Mouse (Mus musculus) lung, postnatal 36 days (tissue): ENCODE data around the gene Dst.

Source experiments
- DNase-seq: peaks from one replicate; pipeline ENCODE4 v3.0.0; 2022; ENCODE audit warnings: mixed read lengths

The Dst gene

DNA sequence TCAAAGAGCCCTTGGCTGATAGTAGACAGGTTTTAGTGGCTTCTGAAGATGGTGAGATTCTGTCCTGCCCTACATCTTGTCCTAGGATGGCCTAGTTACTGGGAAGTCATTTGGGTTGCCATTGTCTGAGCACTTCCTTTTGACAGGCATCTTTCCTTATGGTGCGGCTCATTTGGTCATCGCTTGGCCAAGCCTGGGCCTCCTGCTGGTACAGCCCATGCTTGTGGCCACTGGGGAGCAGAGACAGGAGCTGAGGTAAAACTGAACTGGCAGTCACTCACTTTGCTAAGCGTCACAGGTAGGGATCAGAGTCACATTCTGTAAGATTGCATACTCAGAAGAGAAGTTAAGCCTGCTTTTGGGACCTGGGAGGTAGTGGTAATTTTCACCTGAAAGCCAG is 24.2 kb downstream of the Dst start:
- no peak for DNase-seq

DNA sequence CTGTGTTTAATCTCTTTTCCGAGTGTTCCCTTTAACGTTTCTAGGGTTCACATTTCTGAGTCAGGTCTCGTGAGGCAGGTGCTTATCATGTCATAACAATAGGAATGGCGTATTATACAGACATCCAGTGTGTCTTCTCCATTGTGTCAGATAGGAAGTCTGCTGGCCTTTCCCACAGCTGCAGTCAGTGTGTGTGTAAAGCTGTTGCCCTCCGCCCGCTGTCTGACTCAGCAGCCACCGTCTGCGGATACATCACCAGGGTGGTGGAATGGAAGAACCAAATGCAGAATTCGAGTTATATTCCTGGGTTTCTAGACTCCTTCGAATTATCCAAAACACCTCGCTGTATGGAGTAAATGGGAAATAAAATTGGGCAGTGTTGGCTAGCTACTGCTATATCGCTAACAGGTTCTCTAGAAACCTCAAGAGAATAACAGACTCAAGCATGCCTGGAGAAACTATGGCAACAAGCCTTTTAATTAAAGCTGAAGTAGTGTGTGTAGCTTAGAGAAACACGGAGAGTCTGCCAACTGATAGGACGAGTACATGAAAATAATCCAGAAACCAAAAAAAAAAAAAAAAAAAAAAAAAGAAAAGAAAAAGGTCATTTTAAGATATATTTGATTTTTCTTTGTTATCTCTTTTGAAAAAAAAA is 24.9 kb downstream of the Dst start:
- no peak for DNase-seq

DNA sequence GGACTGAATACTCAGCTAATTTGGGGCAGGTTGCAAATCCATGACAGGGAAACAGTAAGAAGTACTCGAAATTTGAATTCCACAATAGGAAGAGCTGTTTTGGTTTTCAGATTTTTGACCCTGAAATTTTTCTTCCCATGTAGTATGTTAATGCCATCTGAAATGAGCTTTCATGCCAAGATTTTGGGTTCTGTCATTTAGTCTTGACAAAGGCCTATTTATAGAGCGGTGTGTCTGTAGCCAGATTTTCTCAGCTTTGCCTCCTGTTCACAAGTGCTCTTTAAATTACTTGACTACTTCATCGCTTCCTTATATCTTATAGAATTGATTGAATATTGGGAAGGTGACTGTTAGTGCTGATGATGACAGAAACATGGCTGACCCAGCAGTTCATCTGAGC is 27.9 kb downstream of the Dst start:
- no peak for DNase-seq

DNA sequence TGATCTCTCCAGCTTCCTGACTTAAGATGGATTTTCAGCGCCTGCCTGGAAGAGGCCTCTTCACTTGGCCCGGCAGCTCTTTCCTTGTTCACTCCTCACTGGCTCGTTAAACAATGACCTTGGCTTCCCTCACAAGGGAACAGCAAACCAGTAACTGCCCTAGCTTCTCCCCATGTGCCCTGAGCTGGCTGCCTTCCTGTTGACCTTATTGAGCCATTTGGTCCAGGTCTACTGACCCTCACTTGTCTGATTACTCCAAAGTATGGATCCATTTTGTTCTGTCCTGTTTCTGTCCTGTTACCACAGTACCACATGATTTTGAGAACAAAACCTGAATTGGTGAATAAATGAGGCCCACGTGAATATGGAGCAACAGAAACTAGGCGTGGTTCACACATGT is 31.8 kb downstream of the Dst start:
- no peak for DNase-seq

DNA sequence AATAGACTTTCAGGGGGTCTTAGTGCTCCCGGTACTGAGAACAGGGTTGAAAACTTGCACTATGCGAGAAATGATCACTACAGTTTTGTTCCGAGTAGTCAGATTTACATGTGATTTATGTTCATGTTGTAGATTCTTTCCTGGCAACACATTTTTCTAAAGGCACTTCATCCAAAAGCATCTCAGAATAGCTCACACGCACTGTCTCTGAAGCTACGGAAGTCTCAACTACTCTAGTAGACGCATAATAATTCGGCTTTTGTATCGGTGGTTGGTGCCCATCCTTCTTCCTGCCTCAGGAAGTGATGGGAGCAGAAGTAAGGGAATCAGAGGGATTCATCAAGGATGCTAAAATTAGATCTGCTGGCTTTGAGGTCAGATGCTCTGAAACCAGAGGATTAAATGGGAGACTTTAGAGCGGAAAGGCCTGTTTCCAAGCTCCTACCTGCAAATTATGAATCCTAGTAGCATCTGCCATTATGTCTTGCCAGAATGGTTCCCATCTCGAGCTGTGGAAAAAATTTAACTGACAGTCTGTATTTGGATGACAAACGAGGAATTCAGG is 32.4 kb downstream of the Dst start:
- DNase-seq: no peak

DNA sequence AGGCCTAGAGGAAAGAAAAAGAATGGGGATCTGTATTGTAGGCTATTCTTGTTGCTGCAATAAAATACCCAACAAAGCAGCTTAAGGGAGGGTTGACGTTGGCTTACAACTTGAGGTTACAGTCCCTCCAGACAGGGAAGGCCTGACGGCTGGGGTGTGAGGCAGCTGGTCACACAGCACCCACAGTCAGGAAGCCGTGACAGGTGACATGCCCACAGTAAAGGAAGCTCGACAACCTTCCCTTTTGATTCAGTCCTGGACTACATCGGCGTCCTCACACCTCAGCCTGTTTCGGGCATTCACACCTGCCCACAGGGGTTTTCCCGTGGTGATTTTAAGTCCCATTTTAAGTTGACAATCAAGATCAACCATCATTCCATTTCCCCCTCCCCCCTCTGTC is 34.6 kb downstream of the Dst start:
- DNase-seq: no peak

DNA sequence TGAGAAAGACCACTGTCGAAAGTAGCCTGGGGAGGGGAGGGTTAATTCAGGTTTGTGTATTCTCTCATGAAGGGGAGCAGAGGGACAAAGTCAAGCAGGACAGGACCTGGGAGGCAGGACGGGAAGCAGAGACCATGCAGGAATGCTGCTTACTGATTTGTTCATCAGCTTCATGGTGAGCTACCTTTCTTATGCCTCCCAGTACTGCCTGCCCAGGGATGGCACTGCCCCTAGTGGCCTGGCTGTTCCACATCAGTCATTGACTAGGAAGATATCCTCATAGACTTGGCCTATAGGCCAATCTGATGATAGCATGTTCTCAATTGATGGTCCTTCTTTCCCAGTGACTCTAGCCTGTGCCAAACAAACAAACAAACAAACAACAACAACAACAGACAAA is 35.9 kb downstream of the Dst start:
- no peak for DNase-seq

DNA sequence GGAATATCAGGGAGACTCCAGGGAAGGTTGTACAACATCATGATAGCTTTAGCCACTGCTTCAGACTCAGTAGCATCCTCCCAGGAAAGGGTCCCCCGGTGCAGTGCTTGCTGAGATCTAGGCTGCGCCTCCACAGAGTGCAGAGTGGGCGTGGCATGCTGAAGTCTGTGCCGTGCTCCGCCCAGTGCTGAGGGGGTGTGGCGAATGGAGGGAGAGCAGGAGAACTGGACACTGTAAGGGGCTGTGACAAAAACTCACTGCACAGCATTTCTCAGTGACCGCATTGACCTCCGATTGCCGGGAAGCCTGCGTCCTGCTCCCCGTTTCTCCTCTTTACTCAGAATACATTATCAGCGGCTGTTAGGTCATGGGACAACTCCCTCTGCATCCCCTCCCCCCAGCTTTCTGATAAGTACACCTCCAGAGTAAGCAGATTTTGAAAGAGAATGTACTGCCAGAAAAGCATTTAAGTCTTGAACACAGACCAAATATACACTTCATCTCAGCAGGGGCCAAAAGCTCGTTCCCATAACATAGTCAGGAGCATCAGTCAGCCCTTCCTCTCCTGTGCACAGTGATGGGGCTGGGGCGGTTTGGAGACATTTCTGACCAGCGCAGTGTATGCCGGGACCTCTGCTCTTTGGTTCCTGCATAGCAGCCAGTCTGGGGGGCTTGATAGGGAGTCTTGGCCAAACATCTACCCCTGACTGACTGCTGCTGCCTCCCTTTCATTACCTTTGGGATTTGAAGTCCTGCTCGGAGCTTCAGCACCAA is 37.1 kb downstream of the Dst start:
- DNase-seq: peak; percentile 74

DNA sequence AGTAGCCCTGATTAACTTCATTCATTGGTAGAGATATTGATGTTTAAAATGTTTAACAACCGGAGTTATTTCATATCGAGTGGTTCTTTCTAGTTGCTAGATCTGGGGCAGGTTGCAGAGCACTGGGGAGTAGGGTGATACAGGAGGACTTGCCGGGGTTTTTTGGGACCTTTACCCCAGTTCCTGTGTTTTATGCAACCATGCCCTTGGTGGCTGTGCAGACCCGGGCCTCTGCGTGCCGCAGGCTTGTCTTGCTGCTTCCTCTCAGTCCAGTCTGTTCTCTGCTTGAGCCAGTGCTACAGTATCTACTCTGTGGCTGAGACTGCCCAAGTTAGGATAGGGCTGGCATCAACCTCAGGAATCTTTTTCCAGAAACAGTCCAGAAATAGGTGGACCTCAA is 37.7 kb downstream of the Dst start:
- no peak for DNase-seq

DNA sequence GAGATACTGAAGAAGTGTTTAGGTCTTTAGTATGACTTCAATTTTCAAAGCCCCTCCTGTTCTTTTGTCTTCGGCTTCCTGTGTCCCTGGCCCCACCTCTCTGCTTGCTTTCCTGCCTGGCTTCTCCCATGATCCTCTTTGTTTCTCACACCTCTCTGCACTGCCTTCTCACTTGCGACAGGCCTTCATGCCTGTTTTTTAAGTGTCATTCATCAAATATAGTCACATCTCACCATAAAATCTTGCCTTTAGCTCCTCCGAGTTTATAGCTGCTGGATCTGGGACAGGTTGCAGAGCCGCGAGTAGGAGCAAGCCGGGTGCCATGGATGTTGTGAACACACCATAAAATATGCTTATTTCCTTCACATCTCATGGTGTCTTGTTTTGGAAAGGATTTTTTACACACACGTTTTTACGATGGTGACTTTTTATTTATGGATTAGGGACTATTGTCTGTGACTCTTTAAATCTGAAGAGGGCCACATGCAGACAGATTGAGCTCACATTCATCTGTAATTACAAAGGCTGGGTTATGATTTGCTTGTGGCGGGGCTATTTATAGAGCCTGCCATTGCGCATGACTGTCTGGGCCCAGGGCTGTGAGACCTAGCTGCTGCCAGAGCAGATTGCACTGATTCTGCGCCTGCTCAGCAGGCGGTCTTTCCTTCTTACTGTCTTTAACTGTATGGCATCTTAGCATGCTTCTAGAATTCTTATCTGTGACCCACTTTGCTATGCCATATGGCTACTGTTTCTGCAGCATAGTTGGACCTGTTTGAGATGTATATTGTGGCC is 38.8 kb downstream of the Dst start:
- no peak for DNase-seq

DNA sequence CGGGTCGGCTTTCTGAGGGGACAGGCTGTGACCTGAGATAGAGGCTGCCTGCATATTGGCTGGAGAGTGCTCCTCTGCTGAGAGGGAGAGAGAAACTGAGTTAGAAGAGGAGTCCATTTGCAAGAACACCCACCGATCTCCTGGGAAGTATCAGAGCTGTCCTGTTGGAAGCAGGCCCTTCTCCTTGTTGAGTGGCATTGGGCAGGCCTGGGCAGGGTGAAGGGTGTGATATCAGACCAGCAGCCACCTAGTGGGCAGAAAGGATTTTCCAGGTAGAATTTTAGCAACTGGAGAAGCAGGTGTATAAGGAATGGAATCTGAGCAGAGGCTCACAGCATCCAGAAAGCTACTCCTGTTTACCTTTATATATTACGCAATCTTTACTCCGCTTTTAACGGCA is 39.8 kb downstream of the Dst start:
- peak; percentile 43 for DNase-seq

DNA sequence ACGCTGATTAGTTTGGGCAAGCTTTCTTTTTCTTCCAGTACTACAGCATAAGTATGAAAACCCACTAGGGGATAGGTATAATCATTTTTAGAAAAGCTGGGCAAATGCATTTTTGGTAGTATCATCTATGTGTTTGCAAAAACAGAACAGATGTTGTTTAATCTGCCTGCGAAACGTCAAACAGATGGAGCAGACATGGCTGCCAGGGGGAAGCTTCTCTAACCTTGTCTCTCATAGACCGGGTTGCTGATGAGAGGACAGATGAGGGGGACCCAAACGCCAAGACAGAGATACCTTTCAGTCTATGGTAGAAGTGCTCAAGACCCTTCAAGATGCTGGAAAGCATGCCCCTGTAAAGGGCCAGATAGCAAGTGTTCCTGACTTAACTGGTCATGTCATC is 40.5 kb downstream of the Dst start:
- DNase-seq: no peak

DNA sequence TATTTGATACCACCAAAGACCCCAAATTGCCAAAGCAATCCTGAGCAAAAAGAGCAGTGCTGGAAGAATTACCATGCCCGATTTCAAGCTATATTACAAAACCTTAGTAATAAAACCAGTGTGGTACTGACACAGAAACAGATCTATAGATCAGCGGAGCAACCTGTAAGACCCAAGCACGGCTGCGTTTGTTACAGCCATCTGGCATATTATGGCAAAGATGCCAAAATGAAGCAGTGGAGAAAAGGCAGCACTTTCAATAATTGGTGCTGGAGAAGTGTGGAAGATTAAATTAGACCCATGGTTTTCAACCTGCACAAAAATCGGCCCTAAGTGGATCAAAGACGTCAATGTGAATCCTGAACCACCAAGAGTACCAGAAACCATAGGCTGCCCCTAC is 47.6 kb downstream of the Dst start:
- no peak for DNase-seq

DNA sequence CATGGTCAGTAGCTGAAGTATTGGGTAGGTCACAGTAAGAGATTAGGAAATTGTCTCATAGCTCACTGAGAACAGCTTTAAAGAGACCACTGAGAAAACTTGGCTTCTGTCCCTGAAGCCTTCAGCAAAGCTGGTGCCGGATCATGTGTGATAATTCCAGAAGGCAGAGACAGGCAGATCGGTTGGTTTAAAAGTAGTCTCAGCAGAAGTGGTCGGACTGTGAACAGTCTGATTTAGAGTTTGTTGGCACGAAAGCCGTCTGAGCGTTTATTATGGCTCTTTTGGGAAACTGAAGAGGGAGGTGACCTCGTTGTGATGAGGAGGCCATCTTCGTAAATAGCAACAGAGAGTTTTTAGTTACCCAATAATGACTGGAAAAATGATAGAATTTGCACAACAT is 52.4 kb downstream of the Dst start:
- DNase-seq: no peak

DNA sequence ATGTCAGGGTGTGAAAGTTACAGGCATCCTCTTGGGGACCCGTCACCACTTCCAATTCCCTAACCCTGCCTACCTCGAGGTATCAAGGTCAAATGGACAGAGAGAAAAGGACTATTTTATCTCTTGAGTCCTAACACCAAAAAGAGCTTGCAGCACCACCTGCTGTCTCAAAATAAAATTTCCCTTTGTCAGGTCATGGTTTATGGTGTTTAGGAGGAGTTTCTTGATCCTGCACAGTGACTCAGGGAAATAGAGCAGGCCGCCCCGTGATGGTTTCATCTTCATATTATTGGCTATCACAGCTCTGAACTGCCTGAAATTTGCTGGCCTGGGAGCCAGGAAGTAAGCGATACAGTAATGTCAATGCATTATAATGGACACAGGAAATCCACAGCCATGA is 56.6 kb downstream of the Dst start:
- peak; percentile 56 for DNase-seq

DNA sequence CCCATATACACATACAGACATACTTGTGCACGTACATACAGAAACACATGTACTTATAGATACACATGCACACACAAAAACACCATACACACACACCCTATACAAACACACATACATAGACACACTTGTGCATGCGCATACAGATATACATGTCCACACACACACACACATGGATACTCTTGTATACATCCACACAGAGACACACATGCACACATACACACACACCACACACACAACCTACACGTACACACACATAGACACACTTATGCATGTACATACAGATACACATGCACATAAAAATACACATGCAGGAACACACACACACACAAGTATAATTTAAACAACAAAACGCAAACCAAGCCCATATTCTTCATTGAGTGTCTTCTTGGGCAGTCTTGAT is 57.8 kb downstream of the Dst start:
- DNase-seq: no peak

DNA sequence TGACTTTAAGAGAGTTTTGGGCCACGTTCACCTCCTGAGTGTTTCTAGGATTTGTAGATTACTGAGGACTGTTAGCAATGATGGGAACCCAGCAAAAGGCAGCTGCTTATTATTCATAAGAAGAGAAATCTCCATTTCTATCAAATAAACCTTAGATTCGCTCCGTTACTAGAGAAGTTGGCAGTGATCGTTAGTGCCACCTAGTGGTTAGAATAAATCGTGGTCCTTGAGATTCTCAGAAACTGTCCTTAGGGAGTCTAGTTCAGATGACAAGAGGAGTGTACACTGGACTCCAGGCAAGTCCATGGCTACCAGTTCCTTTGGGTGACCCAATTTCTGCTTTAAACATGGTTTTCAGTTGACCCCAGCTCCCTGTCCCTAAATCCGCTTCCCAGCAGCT is 58.3 kb downstream of the Dst start:
- DNase-seq: peak; percentile 61

DNA sequence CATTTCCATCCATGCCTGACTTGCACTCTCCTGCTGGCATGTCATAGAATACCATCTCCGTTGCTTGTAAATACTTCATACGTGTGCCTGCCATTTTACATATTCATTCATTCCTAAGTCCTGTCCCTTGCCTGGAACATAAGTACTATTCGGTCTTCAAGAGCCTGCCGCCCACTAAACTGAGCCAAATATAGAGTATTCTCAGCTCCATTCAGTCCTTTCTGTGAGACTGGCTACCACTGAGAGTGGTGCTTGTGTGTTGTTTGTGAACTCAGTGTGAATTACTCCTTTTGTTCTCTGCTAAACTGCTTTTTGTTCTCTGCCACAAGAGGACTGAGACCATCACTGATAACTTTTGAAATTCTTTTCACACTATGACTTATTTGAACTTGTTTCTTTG is 59.2 kb downstream of the Dst start:
- no peak for DNase-seq

DNA sequence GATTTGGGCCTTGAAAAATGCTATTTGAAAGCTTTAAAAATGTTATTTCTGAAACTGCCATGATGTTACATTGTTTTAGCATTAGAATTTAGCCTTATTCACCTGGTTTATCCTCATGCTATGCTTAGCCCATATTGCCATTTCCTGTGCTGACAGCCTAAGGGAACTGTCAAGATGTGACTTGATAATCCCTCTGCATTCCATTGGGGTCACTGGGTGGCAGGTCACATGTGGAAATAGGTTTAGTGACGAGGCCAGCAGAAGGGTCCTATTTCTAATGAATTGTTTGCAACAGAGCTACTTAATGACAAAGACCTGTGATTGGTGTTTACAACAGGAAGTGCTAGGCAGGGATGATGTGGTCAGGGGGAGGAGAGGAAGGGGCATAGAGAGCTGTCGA is 61.9 kb downstream of the Dst start:
- no peak for DNase-seq

DNA sequence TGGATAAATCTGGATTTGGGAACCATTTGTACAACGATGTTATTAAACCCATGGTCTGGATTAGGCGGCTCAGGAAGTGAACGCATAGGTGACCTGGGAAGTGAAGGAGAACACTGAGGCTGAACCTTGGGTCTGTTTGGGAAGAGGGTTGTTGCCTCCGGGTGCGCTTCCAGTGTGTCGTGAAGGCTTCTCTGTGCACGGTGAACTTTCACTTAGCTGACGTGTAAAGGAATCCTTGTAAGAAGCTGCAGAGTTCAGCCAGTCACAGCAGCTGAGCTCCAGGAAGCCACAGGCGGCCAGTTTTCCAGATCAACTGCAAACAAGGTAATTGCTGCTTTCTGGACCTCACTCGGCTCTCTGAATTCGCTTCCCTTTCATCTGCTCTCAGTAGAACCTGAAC is 66.4 kb downstream of the Dst start:
- DNase-seq: no peak

DNA sequence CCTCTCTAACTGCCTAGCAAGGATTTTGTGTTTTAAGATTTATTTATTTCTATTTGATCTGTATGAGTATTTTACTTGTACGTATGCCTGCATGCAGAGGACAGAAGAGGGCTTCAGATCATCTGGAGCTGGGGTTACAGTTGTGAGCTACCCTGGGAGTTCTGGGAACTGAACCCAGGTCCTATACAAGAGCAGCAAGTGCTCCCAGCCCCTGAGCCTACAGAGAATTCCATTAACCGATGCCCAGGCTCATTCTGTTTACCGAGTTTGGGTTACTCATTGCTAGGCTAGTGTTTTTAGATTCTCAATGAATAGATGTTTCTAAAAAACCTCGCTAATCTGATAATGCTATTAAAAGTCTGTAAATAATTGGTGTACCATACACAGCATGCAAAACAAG is 67.3 kb downstream of the Dst start:
- no peak for DNase-seq

DNA sequence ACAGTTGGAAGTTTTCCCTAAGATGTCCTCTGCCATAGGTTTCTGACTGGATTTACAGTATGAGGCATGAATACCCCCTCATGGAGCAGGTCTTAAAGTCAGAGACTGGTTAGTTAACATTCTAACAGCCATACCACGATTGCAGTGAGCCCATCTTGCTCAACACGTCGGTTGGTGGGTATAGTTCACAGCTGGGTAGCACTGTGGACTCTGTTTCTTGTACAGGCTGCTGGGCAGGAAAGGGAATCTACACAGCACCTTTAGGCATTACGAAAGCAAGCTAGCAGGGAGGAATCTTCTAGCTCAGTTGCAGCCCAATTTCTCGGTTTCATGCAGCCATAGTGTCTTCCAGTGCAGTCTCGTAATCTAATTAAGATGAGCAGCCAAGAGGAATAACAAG is 69.8 kb downstream of the Dst start:
- DNase-seq: no peak

DNA sequence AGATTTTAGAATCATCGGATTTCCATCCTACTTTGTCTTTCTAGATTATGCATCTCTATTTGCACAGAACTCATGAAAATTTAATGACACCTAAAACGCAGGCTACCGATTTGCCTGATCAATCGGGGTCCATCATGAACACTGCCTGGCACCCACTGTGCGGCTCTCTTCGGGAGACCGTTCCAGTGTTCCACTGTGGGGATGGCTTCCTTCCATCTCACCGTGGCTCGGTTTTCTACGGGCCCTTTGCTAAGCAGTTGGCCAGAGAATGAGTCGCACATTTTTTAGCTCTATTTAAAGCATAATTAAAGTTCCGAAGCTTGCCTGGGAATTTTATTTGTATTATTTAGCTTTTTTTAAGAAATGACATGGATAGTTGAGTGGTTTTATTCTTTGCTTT is 72.4 kb downstream of the Dst start:
- no peak for DNase-seq

DNA sequence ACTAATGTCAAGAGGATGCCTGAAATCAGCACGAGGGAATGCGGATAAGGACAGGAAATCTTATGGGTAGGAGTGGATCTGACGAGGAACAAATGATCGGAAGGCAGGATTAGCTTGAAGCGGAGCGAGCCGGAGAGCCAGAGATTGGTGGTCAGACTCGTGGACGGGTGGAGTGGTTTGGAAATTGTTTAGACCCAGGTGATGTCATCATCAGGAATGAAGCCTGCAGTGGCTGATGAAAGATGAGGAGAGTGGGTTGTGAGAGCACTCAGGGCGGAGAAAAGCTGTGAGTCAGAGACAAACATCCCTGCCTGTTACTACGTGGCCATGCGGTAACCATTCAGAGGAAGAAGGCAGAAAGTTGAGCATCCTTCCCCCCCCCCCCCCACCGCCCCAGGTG is 81.6 kb downstream of the Dst start:
- DNase-seq: no peak
